8 mouse cellular contexts compared by ENCODE assay signal in genomic region chr11:109364881-109365280, GRCm38 (mm10). TPM values are rescaled to one million over a fixed set of nuclear protein-coding genes. Genes with fewer than 3 reads are reported as not detected.
A peak's percentile ranks its signal among the peaks of the same experiment; 100 is the strongest.
DNase-seq lines count a peak whose midpoint lies in the region; ATAC-seq and TF ChIP-seq lines count a peak whose summit lies in the region.

No protein-coding gene starts in this region.

- H3K9ac ChIP-seq in liver, embryonic 13.5 days: peak overlapping the region; percentile 95

- H3K4me3 ChIP-seq in thymus, adult 2 months (ENCODE audit: control insufficient read depth, insufficient read depth, low read length): peak overlapping the region; percentile 1; the same call in 1 of the 2 replicates
- peak overlapping the region; percentile 95 for H3K4me3 ChIP-seq in liver, embryonic 13.5 days (replicated peaks)

- no peak for TF ChIP-seq POLR2A in thymus, adult 2 months (IDR thresholded peaks at IDR 0.05; ENCODE audit: control insufficient read depth, extremely low read depth, insufficient read depth, low read length, poor library complexity)

- H3K27me3 ChIP-seq in thymus, adult 2 months (ENCODE audit: control insufficient read depth, insufficient read depth, low read length): no peaks in the 10 kb centered on the region
- no peaks in the 10 kb centered on the region for H3K27me3 ChIP-seq in liver, embryonic 13.5 days

- H3K27ac ChIP-seq in thymus, adult 2 months (ENCODE audit: control insufficient read depth, insufficient read depth, low read length): no peak overlapping the region
- H3K27ac ChIP-seq in liver, embryonic 13.5 days: peak overlapping the region; percentile 13

- no peak for ATAC-seq in liver, embryonic 13.5 days (ENCODE audit: low read depth)
- ATAC-seq in inflammation-experienced regulatory T-cells, adult 6 months: no peak

- no peak for TF ChIP-seq CTCF in thymus, adult 2 months (IDR thresholded peaks at IDR 0.05; ENCODE audit: borderline replicate concordance, control insufficient read depth, extremely low read depth, insufficient read depth, low read length, poor library complexity)

- DNase-seq in heart, adult 11 months: peak; percentile 88
- DNase-seq in heart, postnatal 10 days: no peak
- DNase-seq in thymus, adult 2 months: no peak
- DNase-seq in thymus, postnatal 10 days (ENCODE audit: low spot score in 2 of 2): no peak
- DNase-seq in liver, embryonic 13.5 days: no peak
- DNase-seq in right cerebral cortex, postnatal 25 days: no peak
- DNase-seq in testis, postnatal 14 days (ENCODE audit: low spot score): no peak

- peaks cover 23% of the 10 kb centered on the region for H3K4me1 ChIP-seq in thymus, adult 2 months (replicated peaks; ENCODE audit: control insufficient read depth, insufficient read depth, low read length)
- H3K4me1 ChIP-seq in liver, embryonic 13.5 days (replicated peaks): peaks cover 78% of the 10 kb centered on the region

- H3K36me3 ChIP-seq in thymus, adult 2 months (ENCODE audit: control insufficient read depth, insufficient read depth, low read length): 0 out of 2 replicates have a peak, but pooled peaks cover 5% of the 10 kb centered on the region
- H3K36me3 ChIP-seq in liver, embryonic 13.5 days: peaks cover 29% of the 10 kb centered on the region

- peak overlapping the region; percentile 81 for H3K4me2 ChIP-seq in liver, embryonic 13.5 days

- no peaks in the 10 kb centered on the region for H3K9me3 ChIP-seq in liver, embryonic 13.5 days (replicated peaks)

- WGBS in thymus, adult 2 months: 11% methylated on average over 10 of the region's 10 CpGs
- 73% methylated on average over 10 of the region's 10 CpGs for whole genome bisulfite sequencing in liver, embryonic 13.5 days (ENCODE audit: insufficient replicate concordance)

- intact Hi-C loops in heart, postnatal 10 days (cut with DNase I): no loop called here

RNA-seq across cellular contexts. Expression of gene Gna13, which starts 2.2 kb away (rescaled TPM):
- total RNA-seq in heart, postnatal 10 days (2021): 10 to 100 TPM; 45.7 to 48.7 TPM
- polyA plus RNA-seq in thymus, adult 2 months (2012; rRNA removed): 49.6 and 56.1 TPM in 2 replicates
- polyA plus RNA-seq in liver, embryonic 13.5 days (2015; fragmentation: Nextera tagmentation; extraction: Ambion mirVana): 14.3 and 15.9 TPM in 2 replicates
- polyA plus RNA-seq in inflammation-experienced regulatory T-cells, adult 6 months (2017; shearing (Covaris generic)): 10 to 100 TPM; 57.3 to 78.9 (median 61.4) TPM

RNA-seq across cellular contexts. Expression of gene 9930022D16Rik, which starts 48.8 kb away (rescaled TPM):
- not detected for total RNA-seq in heart, postnatal 10 days (2021)
- polyA plus RNA-seq in thymus, adult 2 months (2012; rRNA removed): not detected in 2 replicates
- not detected in 2 replicates for polyA plus RNA-seq in liver, embryonic 13.5 days (2015; fragmentation: Nextera tagmentation; extraction: Ambion mirVana)
- polyA plus RNA-seq in inflammation-experienced regulatory T-cells, adult 6 months (2017; shearing (Covaris generic)): under 1 TPM; 0.28 to 0.39 (median 0.36) TPM
